Mouse (Mus musculus) olfactory bulb, adult 2 months (tissue): ENCODE data around the gene Dcst2.

Experiments
- CTCF ChIP-seq: fragments of 200-500 bp; IDR thresholded peaks from 2 replicates; pipeline ENCODE4 v1.5.1; 2012; ENCODE audit warnings: low read depth, mild to moderate bottlenecking, low read length, moderate library complexity; ENCODE audit not compliant: insufficient read depth
- POLR2A ChIP-seq: fragments of 200-500 bp; IDR thresholded peaks from 2 replicates; pipeline ENCODE4 v1.6.1; 2012; ENCODE audit warnings: mild to moderate bottlenecking, low read depth, low read length, moderate library complexity; ENCODE audit not compliant: insufficient read depth

GRCm38 (mm10) chr3:89386438-89387420, 25.0 kb downstream of the Dcst2 start:
- TF ChIP-seq POLR2A (no peak), CTCF (no peak)
